Mouse (Mus musculus) heart, adult 2 months (tissue): Measurements from ENCODE around the gene Setd1b.

Experiments
- CTCF ChIP-seq: fragments of 200-600 bp; IDR thresholded peaks from 2 replicates; pipeline ENCODE4 v1.8.1; 2022; ENCODE audit warnings: antibody characterized with exemption, mild to moderate bottlenecking, moderate library complexity
- POLR2A ChIP-seq: fragments of 200-500 bp; IDR thresholded peaks from 2 replicates; pipeline ENCODE4 v1.6.1; 2011; ENCODE audit warnings: mild to moderate bottlenecking, low read depth, low read length, control low read depth; ENCODE audit not compliant: insufficient read depth

GRCm38 (mm10) chr5:123132308-123133071, 9.5 kb upstream of the Setd1b start, which contains the start of gene Rhof:
- peak; percentile 80 for TF ChIP-seq CTCF
- no peak for TF ChIP-seq POLR2A
